14 mouse cellular contexts compared by ENCODE assay signal in genomic region chr9:114603876-114604540, GRCm38 (mm10). TPM values are rescaled to one million over a fixed set of nuclear protein-coding genes. Genes with fewer than 3 reads are reported as not detected.
DNase-seq lines count a peak whose midpoint lies in the region; ATAC-seq lines count a peak whose summit lies in the region.
"Had no signal": no experiment of that assay in that cellular context is flagged by ENCODE, and none has a peak within 500 bp of the region (broad histone marks: within the 10 kb centered on the region; RNA-seq: fewer than 3 reads in every experiment).

No protein-coding gene starts in this region.

- peaks cover 2% of the 10 kb centered on the region; the same call in 1 of the 2 replicates for H3K4me1 ChIP-seq in midbrain, embryonic 11.5 days (ENCODE audit: control insufficient read depth, insufficient read depth, low read length)
- H3K4me1 ChIP-seq: embryonic facial prominence, embryonic 13.5 days; forebrain, embryonic 15.5 days; limb, embryonic 15.5 days; lung, embryonic 15.5 days had no signal

- no peak overlapping the region for H3K4me2 ChIP-seq in midbrain, embryonic 11.5 days
- H3K4me2 ChIP-seq: embryonic facial prominence, embryonic 13.5 days; forebrain, embryonic 15.5 days; limb, embryonic 15.5 days; lung, embryonic 15.5 days had no signal

- peaks cover 9% of the 10 kb centered on the region for H3K36me3 ChIP-seq in midbrain, embryonic 11.5 days (ENCODE audit: control insufficient read depth, insufficient read depth, low read length)

- DNase-seq in thymus, postnatal 4 days = peak; percentile 13
- no peak for DNase-seq in thymus, postnatal 10 days (ENCODE audit: low spot score in 2 of 2)
- DNase-seq in cerebellum, adult 9-11 months = peak; percentile 46
- DNase-seq in midbrain, embryonic 11.5 days (ENCODE audit: low spot score, missing footprints) = peak; percentile 90
- DNase-seq in layer of hippocampus, postnatal 10 days (ENCODE audit: low spot score in 2 of 2) = no peak
- DNase-seq in urinary bladder, adult 18-20 months (ENCODE audit: low spot score in 2 of 2) = no peak
- DNase-seq in right cerebral cortex, adult 18-20 months = no peak
- DNase-seq: kidney, postnatal 4 days had no signal

- 56% methylated on average over 12 of the region's 12 CpGs for WGBS in midbrain, embryonic 11.5 days

- no peak overlapping the region for H3K27ac ChIP-seq in midbrain, embryonic 11.5 days (ENCODE audit: low read depth, low read length)
- H3K27ac ChIP-seq: embryonic facial prominence, embryonic 13.5 days; forebrain, embryonic 15.5 days; limb, embryonic 15.5 days; lung, embryonic 15.5 days had no signal

- no peak overlapping the region for H3K4me3 ChIP-seq in midbrain, embryonic 11.5 days (ENCODE audit: low read depth, low read length)
- H3K4me3 ChIP-seq: embryonic facial prominence, embryonic 13.5 days; forebrain, embryonic 15.5 days; limb, embryonic 15.5 days; lung, embryonic 15.5 days had no signal

- no peaks in the 10 kb centered on the region for H3K27me3 ChIP-seq in midbrain, embryonic 11.5 days (ENCODE audit: control insufficient read depth, insufficient read depth, low read length)
- H3K27me3 ChIP-seq: embryonic facial prominence, embryonic 13.5 days; forebrain, embryonic 15.5 days; limb, embryonic 15.5 days; lung, embryonic 15.5 days had no signal

- H3K9ac ChIP-seq in midbrain, embryonic 11.5 days (ENCODE audit: low read length) = no peak overlapping the region
- H3K9ac ChIP-seq: embryonic facial prominence, embryonic 13.5 days; forebrain, embryonic 15.5 days; limb, embryonic 15.5 days; lung, embryonic 15.5 days had no signal

- no peaks in the 10 kb centered on the region for H3K9me3 ChIP-seq in midbrain, embryonic 11.5 days (ENCODE audit: control insufficient read depth, low read length)
- H3K9me3 ChIP-seq: embryonic facial prominence, embryonic 13.5 days; forebrain, embryonic 15.5 days; limb, embryonic 15.5 days; lung, embryonic 15.5 days had no signal

- ATAC-seq in midbrain, embryonic 11.5 days (ENCODE audit: low FRiP score) = no peak
- ATAC-seq: forebrain, embryonic 15.5 days; intestine, postnatal 0 days had no signal

RNA-seq across cellular contexts. Expression of gene Cnot10, which starts 36.0 kb away (rescaled TPM):
- polyA plus RNA-seq in midbrain, embryonic 11.5 days (2014; fragmentation: Nextera tagmentation; extraction: Ambion mirVana) = 67.4 and 69.3 TPM in 2 replicates
- total RNA-seq in layer of hippocampus, postnatal 10 days (2021) = 10 to 100 TPM; 46.1 to 52.7 TPM

RNA-seq across cellular contexts. Expression of gene Trim71, which starts 39.8 kb away (rescaled TPM):
- 1.6 and 2.2 TPM in 2 replicates for polyA plus RNA-seq in midbrain, embryonic 11.5 days (2014; fragmentation: Nextera tagmentation; extraction: Ambion mirVana)
- under 1 TPM; 0.18 to 0.27 TPM for total RNA-seq in layer of hippocampus, postnatal 10 days (2021)
- total RNA-seq: monocyte, adult 5-6 weeks had no signal

Comparison
In these comparisons a context has a peak if more than half of its experiments do, and no peak if none do; other contexts are left out.
1. DNase-seq: peak in thymus, postnatal 4 days (single experiment), cerebellum, adult 9-11 months (single experiment) and midbrain, embryonic 11.5 days (single experiment); none in thymus, postnatal 10 days (0 of 2), layer of hippocampus, postnatal 10 days (0 of 2), urinary bladder, adult 18-20 months (0 of 2) and right cerebral cortex, adult 18-20 months (single experiment).